Mouse (Mus musculus) hindbrain, embryonic 13.5 days (tissue): Measurements from ENCODE around the gene Krt32. TPM values are rescaled to one million over a fixed set of nuclear protein-coding genes. Genes with fewer than 3 reads are reported as not detected.

Source experiments
- ATAC-seq: fragments of 200-750 bp; cut with Nextera tagmentation; 2 replicates; pipeline ENCODE4 v1.8.0; 2017; ENCODE audit warnings: moderate TSS enrichment; ENCODE audit not compliant: low FRiP score
- H3K27ac ChIP-seq: fragments of 300-500 bp; sonication (generic); 2 replicates; pipeline ENCODE4 v1.5.1; 2015; ENCODE audit warnings: inconsistent platforms, mild to moderate bottlenecking, moderate library complexity
- H3K27me3 ChIP-seq: fragments of 300-500 bp; sonication (generic); 2 replicates; pipeline ENCODE4 v1.6.1; 2015; ENCODE audit warnings: mild to moderate bottlenecking, inconsistent platforms
- H3K36me3 ChIP-seq: fragments of 300-500 bp; sonication (generic); 2 replicates; pipeline ENCODE4 v1.6.1; 2015; ENCODE audit warnings: mild to moderate bottlenecking, inconsistent platforms
- H3K4me1 ChIP-seq: fragments of 300-500 bp; sonication (generic); replicated peaks from 2 replicates; pipeline ENCODE4 v1.6.1; 2015; ENCODE audit warnings: inconsistent platforms
- H3K4me2 ChIP-seq: fragments of 300-500 bp; sonication (generic); 2 replicates; pipeline ENCODE4 v1.6.1; 2015; ENCODE audit warnings: inconsistent platforms, mild to moderate bottlenecking, moderate library complexity
- H3K4me3 ChIP-seq: fragments of 300-500 bp; sonication (generic); 2 replicates; pipeline ENCODE4 v1.5.1; 2015; ENCODE audit warnings: mild to moderate bottlenecking, inconsistent platforms
- H3K9ac ChIP-seq: fragments of 300-500 bp; sonication (generic); 2 replicates; pipeline ENCODE4 v1.6.1; 2015; ENCODE audit warnings: mild to moderate bottlenecking, inconsistent platforms
- H3K9me3 ChIP-seq: fragments of 300-500 bp; sonication (generic); 2 replicates; pipeline ENCODE4 v1.6.1; 2016; ENCODE audit warnings: inconsistent platforms
- WGBS: fragments of 180-500 bp; shearing (Covaris S2); methylation state at CpG from one replicate; pipeline ENCODE4 v1.1.7; 2015; 5-methylcytosine and 5-hydroxymethylcytosine counted together
- polyA plus RNA-seq: library from polyadenylated mRNA; unstranded; fragments of >200 nt; fragmentation: Nextera tagmentation; extraction: Ambion mirVana; gene quantifications from 2 replicates; pipeline ENCODE4 v1.2.1, GENCODE M21; 2015

Krt32 gene
- polyA plus RNA-seq, 1 experiment from 2014 or later = not detected

GRCm38 (mm10) chr11:100041454-100041853, 46.6 kb downstream of the Krt32 start, which contains the start of gene Krt34:
Gene Krt34, minus strand, starts transcription at chr11:100041554.
- H3K36me3 ChIP-seq = no peaks in the 10 kb centered on the region
- 85% methylated on average over 6 of the region's 6 CpGs for WGBS
- H3K4me2 ChIP-seq = no peak within 1 kb of the TSS
- H3K27ac ChIP-seq = no peak within 1 kb of the TSS
- H3K9me3 ChIP-seq = no peaks in the 10 kb centered on the region
- H3K4me1 ChIP-seq = no peaks in the 10 kb centered on the region
- no peak within 1 kb of the TSS for H3K9ac ChIP-seq
- no peak for ATAC-seq
- no peaks in the 10 kb centered on the region for H3K27me3 ChIP-seq
- no peak within 1 kb of the TSS for H3K4me3 ChIP-seq

Other genes starting within 250 kb of the Krt32 start
- gene Krtap4-16, start 236.6 kb downstream of the Krt32 start, polyA plus RNA-seq = not detected in 2 replicates
- not detected in 2 replicates for gene Gm11568, start 230.3 kb downstream of the Krt32 start, polyA plus RNA-seq
- gene Gm11559, start 223.8 kb downstream of the Krt32 start, polyA plus RNA-seq = not detected in 2 replicates
- gene Krtap9-1, start 214.8 kb downstream of the Krt32 start, polyA plus RNA-seq = not detected in 2 replicates
- not detected in 2 replicates for gene Gm11567, start 209.0 kb downstream of the Krt32 start, polyA plus RNA-seq
- gene Krtap31-1, start 180.3 kb downstream of the Krt32 start, polyA plus RNA-seq = not detected in 2 replicates
- not detected in 2 replicates for gene Gm11565, start 173.5 kb downstream of the Krt32 start, polyA plus RNA-seq
- gene Krtap31-2, start 151.9 kb downstream of the Krt32 start, polyA plus RNA-seq = not detected in 2 replicates
- gene Krtap9-5, start 139.8 kb downstream of the Krt32 start, polyA plus RNA-seq = not detected in 2 replicates
- gene Krtap29-1, start 109.2 kb downstream of the Krt32 start, polyA plus RNA-seq = not detected in 2 replicates
- gene Krtap16-1, start 101.6 kb downstream of the Krt32 start, polyA plus RNA-seq = 0.09 and 0.13 TPM in 2 replicates
- gene Krtap17-1, start 94.2 kb downstream of the Krt32 start, polyA plus RNA-seq = 0.45 TPM in 1 of 2 replicates, not detected in the other
- gene Krt33a, start 72.0 kb downstream of the Krt32 start, polyA plus RNA-seq = not detected in 2 replicates
- gene Krt33b, start 58.4 kb downstream of the Krt32 start, polyA plus RNA-seq = not detected in 2 replicates
- gene Krt34, start 46.7 kb downstream of the Krt32 start, polyA plus RNA-seq = not detected in 2 replicates
- not detected in 2 replicates for gene Krt31, start 37.7 kb downstream of the Krt32 start, polyA plus RNA-seq
- not detected in 2 replicates for gene Krt35, start 8.0 kb upstream of the Krt32 start, polyA plus RNA-seq
- not detected in 2 replicates for gene Krt36, start 17.4 kb upstream of the Krt32 start, polyA plus RNA-seq
- 0.57 TPM in 1 of 2 replicates, not detected in the other for gene Krt13, start 33.3 kb upstream of the Krt32 start, polyA plus RNA-seq
- 0.22 and 1.2 TPM in 2 replicates for gene Krt15, start 47.7 kb upstream of the Krt32 start, polyA plus RNA-seq
- 1.00 and 1.2 TPM in 2 replicates for gene Krt19, start 60.4 kb upstream of the Krt32 start, polyA plus RNA-seq
- not detected in 2 replicates for gene Krt9, start 105.0 kb upstream of the Krt32 start, polyA plus RNA-seq
- gene Krt14, start 119.3 kb upstream of the Krt32 start, polyA plus RNA-seq = 0.12 and 0.39 TPM in 2 replicates
- not detected in 2 replicates for gene Krt16, start 160.7 kb upstream of the Krt32 start, polyA plus RNA-seq
- 0.17 TPM in 1 of 2 replicates, not detected in the other for gene Krt17, start 172.8 kb upstream of the Krt32 start, polyA plus RNA-seq
- not detected in 2 replicates for gene Krt42, start 181.6 kb upstream of the Krt32 start, polyA plus RNA-seq
- gene Eif1, start 231.7 kb upstream of the Krt32 start, polyA plus RNA-seq = 1,398 and 1,436 TPM in 2 replicates
- gene Gast, start 246.2 kb upstream of the Krt32 start, polyA plus RNA-seq = 0.66 and 1.7 TPM in 2 replicates